Mouse (Mus musculus): ENCODE results near the gene Comt.

The Comt gene

GRCm38 (mm10) chr16:18433341-18433920, 6.8 kb upstream of the Comt start:
- no peak for DNase-seq (ENCODE audit: low spot score in 2 of 2)

GRCm38 (mm10) chr16:18430641-18431212, 4.1 kb upstream of the Comt start:
- DNase-seq (ENCODE audit: low spot score in 2 of 2) = no peak

- DNase-seq (ENCODE audit: low spot score in 2 of 2) = no peak
Observed at GRCm38 (mm10) chr16:18429641-18430040, 3.0 kb upstream of the Comt start.

DNA sequence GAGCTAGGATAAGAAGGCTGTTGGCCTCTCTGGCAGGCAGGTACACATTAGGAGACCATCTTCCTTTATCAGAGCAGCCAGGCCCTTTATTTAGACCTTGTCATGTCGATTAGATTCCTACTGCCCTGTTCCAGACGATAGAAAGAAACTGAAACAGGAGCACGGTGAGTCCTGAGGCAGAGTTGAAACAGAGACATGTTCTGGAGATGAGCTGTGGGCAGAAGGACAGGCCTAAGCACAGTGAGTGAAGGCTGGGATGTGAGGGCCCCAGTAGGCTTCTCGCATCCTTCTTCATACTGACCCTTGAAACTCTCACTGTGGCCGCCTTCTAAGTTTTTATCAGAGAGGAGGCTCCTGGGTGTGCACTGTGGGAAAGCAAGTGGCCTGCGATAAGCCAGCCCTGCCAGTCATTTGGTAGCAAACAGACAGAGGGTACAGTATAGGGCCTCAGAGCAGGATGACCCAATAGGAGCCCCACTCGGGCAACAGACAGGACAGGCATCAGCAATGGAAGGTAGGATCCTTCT, 1.9 kb upstream of the Comt start:
- peak; percentile 52 to 59 for DNase-seq (ENCODE audit: low spot score in 2 of 2)

DNA sequence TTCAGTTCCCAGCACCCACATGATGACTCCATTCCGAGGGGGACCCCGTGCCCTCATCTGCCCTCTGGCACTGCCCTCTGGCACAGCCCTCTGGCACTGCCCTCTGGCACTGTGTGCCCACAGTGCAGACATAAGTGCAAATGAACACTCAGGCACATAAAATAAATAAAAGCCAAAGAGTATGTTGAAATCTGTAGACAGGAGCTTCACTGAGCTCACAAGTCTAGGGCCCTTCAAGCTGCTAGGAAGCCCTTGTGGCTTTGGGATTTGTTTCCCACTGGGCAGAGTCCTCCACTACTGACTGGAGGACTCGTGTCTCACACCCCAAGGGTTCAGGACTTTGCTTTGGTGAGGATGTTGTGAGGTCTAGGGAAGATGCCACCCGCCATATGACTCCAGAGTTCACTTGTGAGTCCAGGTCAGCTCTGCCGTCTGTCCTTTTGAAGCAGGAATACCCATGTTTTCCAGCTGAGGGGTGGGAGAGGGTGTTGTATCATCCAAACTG, 1.4 kb upstream of the Comt start:
- no peak for DNase-seq (ENCODE audit: low spot score in 2 of 2)

DNA sequence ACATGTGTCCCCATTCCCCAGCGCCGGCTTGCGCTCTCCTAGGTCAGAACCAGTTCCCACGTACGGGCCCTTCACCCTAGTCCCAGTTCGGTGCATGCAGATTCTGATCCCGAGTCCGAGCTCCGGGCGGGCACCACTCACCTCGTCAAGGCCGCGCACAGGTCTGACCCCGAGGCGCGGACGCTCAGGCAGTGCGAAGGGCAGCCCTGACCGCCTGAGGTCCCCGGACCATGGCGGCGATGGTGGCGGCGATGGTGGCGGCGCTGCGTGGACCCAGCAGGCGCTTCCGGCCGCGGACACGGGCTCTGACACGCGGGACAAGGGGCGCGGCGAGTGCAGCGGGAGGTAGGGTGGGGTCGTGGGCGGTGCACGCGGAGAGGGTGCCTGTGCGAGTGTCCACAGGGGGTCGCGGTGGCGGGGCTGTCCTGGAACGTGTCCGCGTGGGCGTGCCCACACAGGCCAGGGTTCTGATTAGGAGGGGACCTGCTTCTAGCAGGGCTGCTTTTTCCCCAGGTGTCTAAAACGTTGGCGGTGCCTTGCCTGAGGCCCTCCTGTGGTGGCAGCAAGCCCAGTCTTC, 349 bp downstream of the Comt start, which contains the start of gene Txnrd2:
TSS of gene Txnrd2 (plus strand) at position 170 of the 577 bp plus-strand sequence.
- DNase-seq (ENCODE audit: low spot score in 2 of 2) = peak; percentile 76 to 79

GRCm38 (mm10) chr16:18425475-18426214, 1.0 kb downstream of the Comt start:
- DNase-seq (ENCODE audit: low spot score in 2 of 2) = no peak

DNA sequence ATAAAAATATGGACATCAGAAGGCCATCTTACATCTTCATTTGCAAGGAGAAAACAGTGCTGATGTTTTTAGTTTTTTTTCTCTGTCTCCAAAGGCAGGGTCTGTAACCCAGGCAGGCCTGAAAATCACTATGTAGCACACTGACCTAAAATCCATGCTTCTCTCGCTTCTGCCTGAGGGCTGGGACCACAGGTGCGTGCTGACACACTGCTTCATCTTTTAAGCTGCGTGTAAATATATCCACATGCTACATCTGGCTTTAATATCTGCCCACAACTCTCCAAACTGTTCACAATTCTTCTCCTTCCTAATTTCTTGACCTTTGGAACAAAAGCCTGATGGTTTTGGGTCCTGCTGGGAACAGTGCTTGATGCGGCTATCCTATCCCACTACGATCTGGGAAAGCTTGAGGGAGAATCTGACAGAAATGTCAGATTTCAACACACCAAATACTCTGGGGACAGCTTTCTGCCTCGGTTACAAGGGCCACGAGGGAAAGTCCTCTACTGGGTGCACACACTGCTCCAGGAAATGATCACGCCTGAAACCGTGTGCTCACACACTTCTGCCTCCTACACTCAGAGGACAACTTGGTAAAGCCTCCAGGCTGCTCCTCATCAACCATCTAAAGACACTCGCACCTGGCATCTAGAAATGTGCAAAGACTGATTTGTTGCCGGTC, 2.1 kb downstream of the Comt start:
- DNase-seq (ENCODE audit: low spot score in 2 of 2) = no peak

DNA sequence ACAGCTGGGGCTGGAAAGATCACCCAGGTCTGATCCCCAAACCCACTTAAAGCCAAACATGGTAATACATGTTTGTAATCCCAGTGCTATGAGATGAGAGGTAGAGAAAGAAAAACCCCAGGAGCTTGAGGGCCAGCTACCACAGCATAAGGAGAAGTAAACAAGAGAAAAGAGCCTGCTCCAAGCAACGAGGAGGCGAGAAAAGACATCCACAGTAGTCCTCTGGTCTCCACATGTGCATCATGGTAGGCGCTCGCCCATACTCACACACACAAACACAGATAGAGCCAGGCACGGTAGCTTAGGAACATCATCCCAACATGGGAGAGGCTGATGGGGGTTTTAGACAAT, 2.8 kb downstream of the Comt start:
- no peak for DNase-seq (ENCODE audit: low spot score in 2 of 2)

GRCm38 (mm10) chr16:18423203-18423914, 3.3 kb downstream of the Comt start:
- DNase-seq (ENCODE audit: low spot score in 2 of 2) = no peak

DNA sequence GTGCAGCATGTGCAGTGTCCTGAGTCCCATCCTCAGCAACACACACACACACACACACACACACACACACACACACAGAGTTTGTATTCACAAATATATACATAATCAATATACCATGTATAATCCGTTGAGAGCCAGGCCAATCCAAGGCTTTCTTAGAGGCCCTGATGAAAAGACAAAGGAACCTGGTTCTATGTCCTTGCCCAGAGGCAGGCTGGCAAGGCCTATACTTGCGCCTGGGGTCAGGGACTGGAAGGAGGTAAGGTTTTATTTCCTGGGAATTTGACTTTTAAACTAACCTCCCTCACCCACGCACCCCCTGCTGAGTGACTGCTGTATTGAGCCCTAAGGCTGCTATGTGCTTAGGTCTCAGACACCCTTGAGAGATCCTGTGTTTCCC, 6.1 kb downstream of the Comt start:
- DNase-seq (ENCODE audit: low spot score in 2 of 2) = no peak

- DNase-seq (ENCODE audit: low spot score in 2 of 2) = no peak
Observed at GRCm38 (mm10) chr16:18419603-18420026, 7.0 kb downstream of the Comt start.

GRCm38 (mm10) chr16:18418756-18419602, 7.7 kb downstream of the Comt start:
- no peak for DNase-seq (ENCODE audit: low spot score in 2 of 2)

- DNase-seq (ENCODE audit: low spot score in 2 of 2) = no peak
Observed at GRCm38 (mm10) chr16:18417491-18417890, 9.2 kb downstream of the Comt start.

GRCm38 (mm10) chr16:18416837-18417236, 9.8 kb downstream of the Comt start:
- no peak for DNase-seq (ENCODE audit: low spot score in 2 of 2)

GRCm38 (mm10) chr16:18416094-18416761, 10.4 kb downstream of the Comt start:
- no peak for DNase-seq (ENCODE audit: low spot score in 2 of 2)

- DNase-seq (ENCODE audit: low spot score in 2 of 2) = no peak
Observed at GRCm38 (mm10) chr16:18413032-18413816, 13.4 kb downstream of the Comt start.

- no peak for DNase-seq (ENCODE audit: low spot score in 2 of 2)
Observed at GRCm38 (mm10) chr16:18411802-18412476, 14.7 kb downstream of the Comt start.

Measured in spleen, postnatal 14 days (tissue).